Mouse (Mus musculus): ENCODE measurements around the gene Cdk9.

Gene Cdk9

GRCm38 (mm10) chr2:32732695-32733094 lies 19.8 kb upstream of the Cdk9 start:
- DNase-seq: no peak

DNA sequence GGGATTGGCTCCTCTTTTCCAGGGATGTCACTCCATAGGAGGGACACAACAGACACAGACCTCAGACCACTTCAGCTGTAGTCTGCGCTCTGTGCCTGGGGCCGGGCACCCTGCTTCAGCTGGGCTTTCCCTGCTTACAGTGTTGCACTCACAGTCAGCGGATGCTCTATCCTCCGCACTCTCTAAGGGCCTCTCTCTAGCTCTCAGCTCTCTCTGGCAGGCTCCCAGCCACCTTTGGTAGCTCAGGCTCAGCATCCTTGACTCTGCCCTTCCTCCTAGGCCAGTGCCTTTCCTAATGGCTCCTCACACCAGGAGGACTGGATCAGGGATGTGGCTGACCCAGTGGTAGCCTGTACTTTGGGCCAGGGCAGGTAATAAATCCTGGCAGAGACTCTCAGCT lies 19.0 kb upstream of the Cdk9 start:
- DNase-seq: no peak

- DNase-seq: no peak
Measured at GRCm38 (mm10) chr2:32730854-32731253, 18.0 kb upstream of the Cdk9 start.

- no peak for DNase-seq
Measured at GRCm38 (mm10) chr2:32729547-32729946, 16.7 kb upstream of the Cdk9 start.

GRCm38 (mm10) chr2:32728463-32728862 lies 15.6 kb upstream of the Cdk9 start:
- no peak for DNase-seq

DNA sequence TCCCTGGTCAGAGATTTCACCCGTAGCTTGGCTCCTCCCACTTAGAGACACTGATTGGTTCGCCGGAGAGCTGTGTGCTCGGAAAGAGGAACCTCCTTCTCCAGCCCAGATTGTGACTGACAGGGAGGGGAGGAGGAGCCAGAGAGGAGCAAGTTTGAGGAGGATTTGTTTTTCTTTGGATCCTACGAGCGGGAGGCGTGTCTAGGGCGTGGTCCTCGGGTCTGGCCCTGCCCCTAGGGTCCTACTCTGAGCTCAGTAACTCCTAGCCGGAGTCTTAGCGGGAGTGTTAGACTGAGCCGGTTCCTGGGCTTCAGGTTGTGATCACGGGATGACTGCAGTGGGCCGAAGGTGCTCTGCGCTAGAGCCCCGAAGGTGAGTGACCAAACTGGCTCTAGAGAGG lies 14.6 kb upstream of the Cdk9 start:
- peak; percentile 82 to 96 for DNase-seq

DNA sequence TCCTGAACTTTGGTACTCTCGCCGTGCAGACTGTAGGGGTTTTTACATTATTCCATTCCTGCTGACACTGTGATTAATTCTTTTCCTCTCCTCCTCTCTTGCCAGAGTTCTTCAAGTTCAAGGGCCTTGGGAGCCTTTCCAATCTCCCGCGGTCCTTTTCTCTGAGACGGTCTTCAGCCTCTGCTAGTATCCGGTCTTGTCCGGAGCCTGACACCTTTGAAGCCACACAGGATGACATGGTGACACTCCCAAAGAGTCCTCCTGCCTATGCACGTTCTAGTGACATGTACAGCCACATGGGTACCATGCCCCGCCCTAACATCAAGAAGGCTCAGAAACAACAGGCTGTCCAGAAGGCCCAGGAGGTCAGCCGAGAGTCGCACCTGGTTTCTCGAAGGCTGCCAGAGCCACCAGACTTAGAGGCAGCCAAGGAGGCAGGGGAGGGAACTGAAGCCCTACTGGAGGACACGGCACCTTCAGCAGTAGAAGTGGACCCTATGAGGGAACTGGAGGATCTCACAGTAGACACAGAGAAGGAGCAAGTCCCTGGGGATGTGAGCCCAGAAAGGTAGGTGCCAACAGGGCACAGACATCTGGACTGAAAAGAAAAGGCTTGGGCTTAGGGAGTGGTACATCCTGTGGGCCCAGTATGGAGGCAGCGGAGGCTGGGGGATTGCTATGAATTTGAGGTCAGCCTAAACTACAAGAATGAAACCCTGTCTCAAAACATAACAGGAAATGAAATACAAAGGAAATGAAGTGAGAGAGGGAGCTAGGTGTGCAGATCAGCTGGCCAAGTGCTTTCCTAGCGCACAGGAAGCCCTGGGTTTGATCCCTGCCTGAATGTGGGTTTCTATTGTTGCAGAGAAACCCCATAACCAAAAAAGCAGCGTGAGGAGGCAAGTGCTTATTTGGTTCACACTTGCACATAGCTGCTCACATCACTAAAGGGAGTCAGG lies 12.2 kb upstream of the Cdk9 start:
- no peak for DNase-seq

DNA sequence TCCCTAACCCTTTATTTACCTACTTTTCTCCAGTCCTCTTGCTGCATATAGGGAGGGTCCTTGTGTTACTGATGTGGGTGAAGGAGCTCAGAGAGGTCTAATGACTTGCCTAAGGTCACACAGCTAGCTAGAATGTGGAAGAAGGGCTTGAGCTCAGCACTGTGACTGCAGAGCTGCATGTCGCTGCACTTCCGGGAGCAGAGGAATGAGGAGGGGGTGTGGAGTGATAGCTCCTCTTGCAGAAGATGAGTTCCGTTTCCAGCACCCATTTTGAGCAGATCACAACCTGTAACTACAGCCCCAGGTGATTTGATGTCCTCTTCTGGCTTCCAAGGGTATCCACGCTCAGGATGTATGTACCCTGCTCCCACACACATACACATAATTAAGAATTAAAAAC lies 11.3 kb upstream of the Cdk9 start:
- DNase-seq: no peak

DNA sequence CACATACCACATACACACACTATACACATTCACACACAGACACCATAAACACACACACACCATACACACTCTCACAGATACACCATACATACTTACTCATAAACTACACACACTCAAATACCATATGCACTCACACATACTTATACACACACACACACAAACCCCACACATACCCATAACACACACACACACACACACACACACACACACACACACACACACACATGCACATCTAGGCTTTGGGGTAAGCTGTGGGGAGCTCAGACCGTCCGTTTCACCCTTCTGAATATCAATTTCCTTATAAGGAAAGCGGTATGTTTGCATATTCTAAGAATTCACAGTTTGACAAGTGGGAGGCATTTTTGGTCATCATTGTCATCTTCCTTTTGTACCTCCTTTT lies 9.7 kb upstream of the Cdk9 start:
- no peak for DNase-seq

DNA sequence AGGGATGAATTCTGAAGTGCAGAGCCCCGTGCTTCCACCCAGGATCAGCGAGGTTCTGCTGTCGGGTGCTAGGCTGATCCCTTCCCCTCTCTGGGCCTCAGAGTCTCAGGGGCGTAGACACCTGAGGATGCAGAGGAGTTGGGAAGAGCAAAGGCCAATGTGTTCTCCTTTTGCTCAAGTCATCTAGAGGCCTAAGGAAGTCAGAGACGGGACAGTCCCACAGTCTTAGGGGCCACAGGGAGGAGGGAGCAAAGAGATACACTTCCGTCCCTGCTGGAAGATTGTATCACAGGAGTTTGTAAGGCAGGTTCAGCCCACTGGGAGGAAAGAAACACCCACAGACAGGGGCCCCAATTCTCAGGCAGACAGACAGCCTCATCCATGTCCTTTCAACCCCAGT lies 9.2 kb upstream of the Cdk9 start:
- DNase-seq: no peak

DNA sequence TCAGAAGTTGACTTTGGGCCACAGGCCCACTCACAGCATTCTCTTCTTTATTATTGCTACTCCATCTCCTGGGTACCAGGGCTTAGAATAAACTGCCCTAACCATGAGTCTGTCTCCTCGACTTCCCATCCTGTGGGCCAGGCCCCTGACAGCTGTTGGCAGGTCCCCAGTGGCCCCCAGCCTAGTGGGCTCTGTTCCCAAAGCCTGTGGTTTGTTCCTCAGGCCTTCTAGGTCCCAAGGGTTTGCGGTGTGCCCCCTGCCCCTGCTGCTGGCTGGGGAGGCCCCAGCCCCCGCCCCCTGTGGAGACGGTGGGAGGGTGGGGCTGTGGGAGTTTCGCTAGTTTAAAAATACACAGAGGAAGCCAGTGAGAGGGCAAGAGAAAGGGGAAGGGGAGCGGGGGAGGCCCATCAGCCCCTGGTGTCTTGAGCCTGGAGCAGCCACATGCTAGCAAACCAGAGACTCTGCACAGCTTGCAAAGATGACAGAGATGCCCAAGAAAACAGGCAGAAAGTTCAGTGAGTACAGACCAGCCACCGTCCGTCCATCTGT lies 7.9 kb upstream of the Cdk9 start, which contains the start of gene Sh2d3c:
Sh2d3c (plus strand) TSS at position 375 of the 549 bp plus-strand sequence.
- DNase-seq: no peak

- no peak for DNase-seq
Measured at GRCm38 (mm10) chr2:32720053-32720452, 7.2 kb upstream of the Cdk9 start.

GRCm38 (mm10) chr2:32718761-32719160 lies 5.9 kb upstream of the Cdk9 start:
- no peak for DNase-seq

DNA sequence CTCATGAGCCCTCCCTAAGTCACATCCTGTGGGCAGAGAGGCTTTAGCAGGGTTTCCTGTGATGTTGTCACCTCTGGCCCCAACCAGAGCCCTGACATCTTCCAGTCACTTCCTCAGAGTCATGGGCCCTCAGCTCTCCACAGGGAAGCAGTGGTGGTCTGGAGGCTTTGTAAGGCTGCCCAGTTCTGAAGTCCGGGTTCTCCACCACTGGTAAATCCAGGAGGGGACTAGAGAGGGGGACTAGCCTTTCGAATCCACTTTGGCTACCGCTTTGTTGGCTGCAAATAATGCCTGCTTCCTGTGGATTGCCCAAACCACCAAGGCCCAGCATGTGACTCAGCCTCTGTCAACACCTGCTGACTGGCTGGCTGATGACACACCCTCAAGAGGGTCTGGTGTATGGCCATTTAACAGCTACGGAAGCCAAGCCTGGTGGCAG lies 2.1 kb upstream of the Cdk9 start:
- no peak for DNase-seq

GRCm38 (mm10) chr2:32714117-32714986 lies 1.5 kb upstream of the Cdk9 start:
- DNase-seq: peak; percentile 25 to 38

- peak; percentile 93 to 98 for DNase-seq
Measured at GRCm38 (mm10) chr2:32712586-32712933, 316 bp downstream of the Cdk9 start.

DNA sequence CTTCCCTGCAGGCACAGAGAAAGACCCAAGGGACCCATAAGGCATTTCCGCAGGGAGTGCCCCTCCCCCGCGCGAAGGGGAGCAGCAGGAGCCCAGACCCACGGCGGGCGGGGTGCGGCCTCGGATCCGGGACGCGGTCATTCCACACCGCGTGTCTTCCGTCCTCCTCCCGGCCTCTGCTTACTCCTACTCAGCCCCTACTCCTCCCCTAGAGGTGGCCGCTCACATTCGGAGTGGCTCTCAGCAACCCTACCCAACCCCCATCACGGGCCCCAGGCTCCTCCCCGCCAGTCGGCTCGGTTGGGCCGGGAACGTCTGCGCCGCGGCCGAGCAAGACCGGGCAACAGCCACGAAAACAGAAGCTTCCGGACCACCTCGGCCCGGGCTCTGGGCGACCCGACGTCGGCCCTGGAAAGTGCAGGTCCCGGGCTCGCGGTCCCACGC lies 746 bp downstream of the Cdk9 start:
- DNase-seq: peak; percentile 55 to 61

- no peak for DNase-seq
Measured at GRCm38 (mm10) chr2:32711301-32712056, 1.4 kb downstream of the Cdk9 start.

DNA sequence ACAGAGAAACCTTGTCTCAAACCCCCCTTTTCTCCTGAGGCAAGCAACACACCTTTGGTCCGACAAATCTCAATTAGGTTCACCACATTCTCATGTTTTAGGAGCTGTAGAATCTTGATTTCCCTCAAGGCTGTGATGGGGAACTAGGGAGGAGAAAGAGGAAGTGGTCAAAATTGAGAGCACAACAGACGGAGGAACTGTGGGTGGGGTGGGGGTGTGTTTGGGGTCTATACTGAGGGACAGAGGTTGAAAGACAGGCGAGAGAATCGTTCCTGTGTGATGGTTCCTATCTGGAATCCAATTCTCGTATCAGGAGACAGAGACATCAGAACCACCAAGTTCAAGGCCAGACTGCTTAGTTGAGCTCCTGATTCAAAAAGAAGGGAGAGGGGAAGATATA lies 2.5 kb downstream of the Cdk9 start:
- no peak for DNase-seq

DNA sequence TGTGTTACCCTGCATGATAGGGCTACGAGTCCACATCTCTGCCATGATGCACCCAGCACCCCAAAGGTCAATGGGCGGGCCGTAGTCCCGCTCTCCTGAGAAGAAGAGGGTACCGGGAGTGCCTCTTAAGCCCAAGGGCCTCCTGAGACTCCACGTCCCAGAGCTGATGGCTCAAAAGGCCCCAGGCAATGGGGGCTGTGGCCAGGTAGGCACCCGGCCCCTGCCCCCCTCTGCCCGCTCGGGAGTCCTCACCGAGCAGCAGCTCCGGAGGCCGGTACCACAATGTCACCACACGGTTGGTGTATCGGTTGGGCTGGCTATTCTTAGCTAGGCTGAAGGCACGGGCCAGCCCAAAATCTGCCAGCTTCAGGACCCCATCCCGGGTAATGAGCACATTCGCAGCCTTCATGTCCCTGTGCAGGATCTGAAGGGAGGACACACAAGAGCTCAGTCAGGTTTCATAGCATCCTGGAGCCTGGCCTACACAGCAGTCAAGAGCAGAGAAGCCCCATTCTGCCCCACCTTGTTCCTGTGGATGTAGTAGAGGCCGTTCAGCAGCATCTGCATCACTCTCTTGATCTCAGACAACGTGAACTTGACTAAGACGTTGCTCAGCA lies 3.2 kb downstream of the Cdk9 start:
- no peak for DNase-seq

DNA sequence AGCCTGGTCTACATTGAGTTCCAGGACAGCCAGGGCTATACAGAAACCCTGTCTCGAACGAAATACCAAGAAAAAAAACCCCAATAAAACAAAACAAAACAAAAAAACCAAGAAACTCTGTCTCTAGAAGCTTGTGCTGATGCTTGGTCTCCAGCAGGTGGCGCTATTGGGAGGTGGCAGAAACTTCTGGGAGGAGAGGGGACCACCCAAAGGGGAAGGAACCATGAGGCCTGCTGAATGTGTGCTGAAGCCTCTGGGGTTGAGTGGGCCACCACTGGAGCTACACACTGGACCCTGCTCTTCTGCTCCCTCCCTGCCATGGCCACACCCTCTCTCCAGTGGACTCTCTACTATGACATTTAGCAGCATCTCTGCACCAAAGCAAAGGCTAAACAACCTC lies 4.2 kb downstream of the Cdk9 start:
- peak; percentile 30 to 54 for DNase-seq

DNA sequence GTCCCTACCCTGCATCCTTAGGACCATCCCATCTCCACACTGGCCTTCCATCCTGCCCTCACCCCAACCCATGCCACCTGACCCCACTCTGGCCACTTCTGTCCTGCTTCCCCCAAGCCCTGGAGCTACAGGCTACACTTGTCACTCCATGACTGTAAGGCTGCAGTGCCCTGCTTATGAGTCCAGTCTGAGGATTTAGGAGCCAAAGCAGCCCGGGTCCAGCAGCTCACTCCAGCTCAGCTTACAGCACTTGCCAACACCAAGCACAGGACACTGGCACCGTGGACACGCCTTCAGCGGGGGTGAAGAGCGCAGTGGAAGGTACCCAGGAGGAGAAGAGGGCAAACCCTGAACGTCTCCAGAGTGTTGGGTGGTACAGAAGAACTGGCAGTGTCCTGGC lies 5.9 kb downstream of the Cdk9 start:
- DNase-seq: no peak
